Mouse (Mus musculus): ENCODE results near the gene Lrrc63. TPM values are rescaled to one million over a fixed set of nuclear protein-coding genes. Genes with fewer than 3 reads are reported as not detected.
"Not testable (repeated sequence)": the region's sequence is repeated elsewhere in the genome, so short reads cannot be mapped to it uniquely, and the experiment has no call there.

The Lrrc63 gene
- polyA plus RNA-seq, 1 experiment from 2014 or later = not detected

DNA sequence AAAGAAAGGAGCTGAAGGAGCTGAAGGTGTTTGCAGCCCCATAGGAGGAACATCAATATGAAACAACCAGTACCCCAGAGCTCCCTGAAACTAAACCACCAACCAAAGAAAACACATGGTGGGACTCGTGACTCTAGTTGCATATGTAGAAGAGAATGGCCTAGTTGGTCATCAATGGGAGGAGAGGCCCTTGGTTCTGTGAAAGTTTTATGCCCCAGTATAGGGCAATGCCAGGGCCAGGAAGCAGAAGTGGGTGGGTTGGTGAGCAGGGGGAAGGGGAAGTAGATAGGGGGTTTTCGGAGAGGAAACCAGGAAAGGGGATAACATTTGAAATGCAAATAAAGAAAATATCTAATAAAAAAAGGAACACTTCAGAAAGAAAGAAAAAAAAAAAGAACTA lies 17.0 kb upstream of the Lrrc63 start:
- WGBS = 64% methylated on average over 2 of the region's 2 CpGs
- not testable (repeated sequence) for H3K36me3 ChIP-seq (ENCODE audit: insufficient read depth, low read length); H3K4me1 ChIP-seq (ENCODE audit: insufficient read depth, low read length); H3K27me3 ChIP-seq (ENCODE audit: insufficient read depth, low read length); ATAC-seq (ENCODE audit: low FRiP score, low TSS enrichment); H3K9ac ChIP-seq (replicated peaks; ENCODE audit: low read length); H3K4me3 ChIP-seq (ENCODE audit: low read length); H3K27ac ChIP-seq (ENCODE audit: low read length); H3K9me3 ChIP-seq (ENCODE audit: low read length)
- 0 out of 2 replicates have a peak overlapping the region, but pooled peaks have one; percentile 15 for H3K4me2 ChIP-seq (replicated peaks; ENCODE audit: low read depth, low read length)

DNA sequence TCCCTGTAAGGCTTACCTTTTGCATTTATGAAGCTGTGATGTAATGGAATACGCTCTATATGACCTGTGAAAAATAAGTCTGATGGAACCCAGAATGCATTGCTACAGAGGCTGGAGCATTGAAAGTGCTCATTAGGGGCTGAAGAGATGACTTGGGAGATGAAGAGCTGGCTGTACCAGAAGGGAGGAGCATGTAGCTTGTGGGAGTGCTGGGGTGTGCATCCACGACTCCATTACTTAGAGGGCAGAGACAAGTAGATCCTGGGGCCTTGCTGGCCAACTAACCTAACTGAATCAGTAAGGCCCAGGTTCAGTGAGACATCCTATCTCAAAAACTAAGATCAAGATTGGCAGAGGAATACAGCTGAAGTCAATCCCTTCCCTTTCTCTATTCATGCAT lies 8.5 kb upstream of the Lrrc63 start:
- WGBS = 79% methylated on average over 2 of the region's 2 CpGs
- ATAC-seq (ENCODE audit: low FRiP score, low TSS enrichment) = no peak
- H3K27me3 ChIP-seq (ENCODE audit: insufficient read depth, low read length) = no peaks in the 10 kb centered on the region
- H3K27ac ChIP-seq (ENCODE audit: low read length) = no peak overlapping the region
- no peak overlapping the region for H3K9ac ChIP-seq (replicated peaks; ENCODE audit: low read length)
- no peaks in the 10 kb centered on the region for H3K36me3 ChIP-seq (ENCODE audit: insufficient read depth, low read length)
- no peak overlapping the region for H3K4me3 ChIP-seq (ENCODE audit: low read length)
- no peaks in the 10 kb centered on the region for H3K4me1 ChIP-seq (ENCODE audit: insufficient read depth, low read length)
- H3K9me3 ChIP-seq (ENCODE audit: low read length) = no peaks in the 10 kb centered on the region
- no peak overlapping the region for H3K4me2 ChIP-seq (replicated peaks; ENCODE audit: low read depth, low read length)

DNA sequence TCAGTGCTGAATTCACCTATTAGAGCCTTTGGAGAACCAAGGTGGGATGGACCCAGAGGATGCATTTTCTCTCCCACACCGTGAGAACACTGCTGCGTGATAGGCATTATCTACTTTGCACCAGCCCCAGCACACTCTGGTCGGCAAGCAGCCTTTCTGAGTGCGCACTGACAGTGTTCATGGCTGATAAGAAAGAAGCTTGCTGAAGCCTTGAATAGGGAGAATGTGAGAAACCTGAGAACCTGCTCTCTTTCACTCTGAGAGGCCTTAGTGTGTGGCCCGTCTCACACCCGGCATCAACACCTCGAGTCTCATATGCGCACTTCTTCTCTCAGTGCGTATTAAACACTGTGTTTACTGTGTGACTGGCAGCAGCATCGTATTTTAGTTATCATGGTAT lies 7.8 kb upstream of the Lrrc63 start:
- Histone ChIP-seq H3K4me2 (replicated peaks; ENCODE audit: low read depth, low read length) (no peak overlapping the region), H3K36me3 (ENCODE audit: insufficient read depth, low read length) (no peaks in the 10 kb centered on the region), H3K9ac (replicated peaks; ENCODE audit: low read length) (no peak overlapping the region), H3K27ac (ENCODE audit: low read length) (no peak overlapping the region), H3K4me1 (ENCODE audit: insufficient read depth, low read length) (no peaks in the 10 kb centered on the region), H3K27me3 (ENCODE audit: insufficient read depth, low read length) (no peaks in the 10 kb centered on the region), H3K4me3 (ENCODE audit: low read length) (no peak overlapping the region), H3K9me3 (ENCODE audit: low read length) (no peaks in the 10 kb centered on the region)
- no peak for ATAC-seq (ENCODE audit: low FRiP score, low TSS enrichment)
- 85% methylated on average over 10 of the region's 10 CpGs for WGBS

DNA sequence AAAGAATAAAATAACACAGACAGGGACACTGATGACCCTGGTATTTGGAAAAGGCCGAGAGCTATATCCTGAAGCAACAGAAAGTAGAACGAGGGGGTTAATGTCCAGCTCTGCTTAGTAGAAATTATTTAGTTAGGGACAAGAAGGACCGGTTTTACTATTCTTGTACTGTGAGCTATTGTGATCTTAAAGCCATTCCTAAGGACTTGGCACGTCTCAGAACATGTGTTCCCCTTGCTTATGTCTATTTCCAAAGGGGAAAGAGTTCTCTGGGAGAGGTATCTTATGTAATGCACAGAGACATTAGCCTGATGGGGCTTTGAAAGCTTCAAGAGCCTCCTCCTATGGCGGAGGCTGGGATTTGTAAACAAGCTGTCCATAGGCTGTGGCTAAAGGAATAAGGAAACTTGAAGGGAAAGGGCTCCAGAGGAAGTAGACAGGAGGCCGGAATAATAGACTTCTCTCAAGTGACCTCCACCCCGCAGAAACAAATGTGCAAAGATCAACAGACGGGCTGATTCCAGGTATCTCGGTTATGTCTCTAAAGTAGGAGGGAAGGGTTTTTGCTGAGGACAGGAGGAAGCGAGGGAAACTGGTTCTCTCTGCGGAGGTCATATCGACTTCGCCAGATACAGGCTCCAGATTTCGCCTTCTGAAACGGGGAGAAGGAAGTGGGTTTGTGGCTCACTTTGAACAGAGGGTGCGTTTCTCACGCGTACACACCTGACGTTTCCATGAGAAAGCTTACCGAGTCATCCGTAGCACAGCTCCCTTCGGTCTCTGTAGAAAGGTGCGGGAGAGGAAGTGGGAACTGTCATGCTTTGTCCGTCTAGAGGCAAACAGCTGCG lies 5.7 kb upstream of the Lrrc63 start:
- Histone ChIP-seq H3K27ac (ENCODE audit: low read length) (peak overlapping the region; percentile 15; the same call in 1 of the 2 replicates), H3K9me3 (ENCODE audit: low read length) (no peaks in the 10 kb centered on the region), H3K9ac (replicated peaks; ENCODE audit: low read length) (peak overlapping the region; percentile 24; the same call in 1 of the 2 replicates), H3K36me3 (ENCODE audit: insufficient read depth, low read length) (no peaks in the 10 kb centered on the region), H3K4me3 (ENCODE audit: low read length) (peak overlapping the region; percentile 20), H3K4me2 (replicated peaks; ENCODE audit: low read depth, low read length) (peak overlapping the region; percentile 34), H3K4me1 (ENCODE audit: insufficient read depth, low read length) (no peaks in the 10 kb centered on the region), H3K27me3 (ENCODE audit: insufficient read depth, low read length) (no peaks in the 10 kb centered on the region)
- ATAC-seq (ENCODE audit: low FRiP score, low TSS enrichment) = no peak
- WGBS = 70% methylated on average over 25 of the region's 25 CpGs

DNA sequence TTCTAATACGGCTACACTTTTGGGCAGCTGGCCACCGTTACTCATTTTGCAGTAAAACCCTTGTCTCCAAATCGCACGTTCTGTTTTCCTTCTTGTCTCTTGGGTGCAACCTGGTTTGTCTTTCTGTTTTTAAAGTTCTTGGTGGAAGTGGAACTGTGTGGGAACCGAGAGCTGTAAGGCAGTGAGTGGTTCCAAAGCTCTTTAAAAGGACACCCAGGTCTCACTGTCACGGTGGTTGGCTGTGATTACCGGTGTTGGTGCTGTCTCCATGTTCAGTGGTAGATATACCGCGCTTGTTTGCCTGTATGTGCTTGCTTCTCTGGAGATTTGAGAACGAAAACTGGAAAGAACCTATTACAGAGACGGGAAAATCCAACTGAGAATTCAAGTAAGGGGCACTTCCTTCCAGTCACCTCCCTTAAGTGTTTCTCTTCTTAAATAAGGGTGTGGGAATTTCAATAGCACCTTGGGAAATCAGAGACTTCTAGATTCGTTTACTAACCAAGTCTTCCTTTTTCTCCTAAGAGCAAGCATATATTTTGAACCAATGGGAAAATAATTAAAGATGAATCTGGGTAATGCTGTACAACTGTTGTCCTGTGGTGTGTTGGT lies 749 bp upstream of the Lrrc63 start:
- Histone ChIP-seq H3K9ac (replicated peaks; ENCODE audit: low read length) (0 out of 2 replicates have a peak overlapping the region, but pooled peaks have one; percentile 37), H3K36me3 (ENCODE audit: insufficient read depth, low read length) (no peaks in the 10 kb centered on the region), H3K27ac (ENCODE audit: low read length) (no peak overlapping the region), H3K4me2 (replicated peaks; ENCODE audit: low read depth, low read length) (peak overlapping the region; percentile 95), H3K4me3 (ENCODE audit: low read length) (peak overlapping the region; percentile 69), H3K9me3 (ENCODE audit: low read length) (no peaks in the 10 kb centered on the region), H3K27me3 (ENCODE audit: insufficient read depth, low read length) (no peaks in the 10 kb centered on the region), H3K4me1 (ENCODE audit: insufficient read depth, low read length) (0 out of 2 replicates have a peak, but pooled peaks cover 6% of the 10 kb centered on the region)
- 2% methylated on average over 12 of the region's 12 CpGs for WGBS
- no peak for ATAC-seq (ENCODE audit: low FRiP score, low TSS enrichment)

DNA sequence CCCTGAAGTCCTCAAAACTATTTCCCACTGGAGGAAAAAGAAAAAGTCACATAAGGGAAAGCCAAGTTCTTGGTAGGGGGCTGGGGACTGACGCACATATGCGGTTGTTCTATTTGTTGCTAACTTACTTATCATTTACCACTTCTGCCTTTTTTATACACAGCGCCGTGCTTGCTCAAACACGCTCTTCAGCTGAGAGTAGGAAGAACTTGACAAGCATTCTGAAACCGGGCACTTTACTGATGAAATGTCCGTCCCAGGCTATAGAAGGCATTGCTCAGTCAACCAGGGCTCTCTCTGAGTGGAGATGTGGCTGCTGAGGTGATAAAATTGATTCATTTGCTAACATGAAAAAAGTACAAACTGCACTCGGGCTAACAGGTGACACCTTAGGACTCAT lies 9.0 kb downstream of the Lrrc63 start:
- H3K4me2 ChIP-seq (replicated peaks; ENCODE audit: low read depth, low read length) = no peak overlapping the region
- no peak overlapping the region for H3K4me3 ChIP-seq (ENCODE audit: low read length)
- no peak for ATAC-seq (ENCODE audit: low FRiP score, low TSS enrichment)
- H3K9ac ChIP-seq (replicated peaks; ENCODE audit: low read length) = no peak overlapping the region
- H3K36me3 ChIP-seq (ENCODE audit: insufficient read depth, low read length) = no peaks in the 10 kb centered on the region
- no peaks in the 10 kb centered on the region for H3K4me1 ChIP-seq (ENCODE audit: insufficient read depth, low read length)
- no peaks in the 10 kb centered on the region for H3K27me3 ChIP-seq (ENCODE audit: insufficient read depth, low read length)
- H3K9me3 ChIP-seq (ENCODE audit: low read length) = no peaks in the 10 kb centered on the region
- no peak overlapping the region for H3K27ac ChIP-seq (ENCODE audit: low read length)
- WGBS = 67% methylated on average over 8 of the region's 8 CpGs

DNA sequence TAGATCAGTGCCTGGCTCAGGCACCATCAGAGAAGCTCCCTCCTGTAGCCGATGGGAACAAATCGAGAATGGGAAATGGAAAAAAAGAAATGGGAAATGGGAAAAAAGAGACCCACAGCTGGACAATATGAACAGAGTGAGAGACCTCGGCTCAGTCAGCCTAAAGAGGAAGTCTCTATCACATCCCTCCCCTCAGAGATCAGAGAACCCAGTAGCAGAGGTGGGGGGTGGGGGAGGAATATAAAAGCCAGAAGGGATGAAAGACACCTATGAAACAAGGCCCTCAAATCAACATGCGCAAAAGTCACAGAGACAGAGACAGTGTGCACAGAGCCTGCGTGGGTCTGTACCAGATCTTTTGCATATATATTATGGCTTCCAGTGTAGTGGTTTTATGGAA lies 27.7 kb downstream of the Lrrc63 start:
- Histone ChIP-seq H3K4me3 (ENCODE audit: low read length) (no peak overlapping the region), H3K4me1 (ENCODE audit: insufficient read depth, low read length) (no peaks in the 10 kb centered on the region)
- WGBS = 95% methylated on average over 5 of the region's 5 CpGs

DNA sequence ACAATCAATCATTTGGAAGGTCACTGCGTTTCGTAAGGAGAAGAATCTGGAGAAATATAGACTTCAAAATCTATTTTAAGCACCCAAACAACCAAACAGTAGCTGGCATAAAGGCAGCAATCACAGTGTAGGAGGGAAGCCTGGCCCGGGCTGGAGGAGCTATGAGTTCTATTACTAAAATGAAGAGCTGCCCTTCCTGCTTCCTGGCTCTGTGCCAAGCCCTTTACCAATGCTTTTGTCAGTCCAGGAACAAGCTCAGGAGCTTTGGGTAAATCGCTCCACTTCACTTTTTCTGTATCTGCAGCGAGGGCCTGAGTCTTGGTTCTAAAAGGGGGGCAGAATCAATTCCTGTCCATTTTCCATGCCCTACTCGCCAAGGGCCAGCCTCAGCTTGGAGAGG lies 52.7 kb downstream of the Lrrc63 start:
- 69% methylated on average over 6 of the region's 6 CpGs for WGBS
- H3K4me2 ChIP-seq (replicated peaks; ENCODE audit: low read depth, low read length) = no peak overlapping the region
- H3K9ac ChIP-seq (replicated peaks; ENCODE audit: low read length) = no peak overlapping the region
- H3K27me3 ChIP-seq (ENCODE audit: insufficient read depth, low read length) = no peaks in the 10 kb centered on the region
- H3K4me1 ChIP-seq (ENCODE audit: insufficient read depth, low read length) = no peaks in the 10 kb centered on the region
- ATAC-seq (ENCODE audit: low FRiP score, low TSS enrichment) = no peak
- no peak overlapping the region for H3K27ac ChIP-seq (ENCODE audit: low read length)
- no peaks in the 10 kb centered on the region for H3K36me3 ChIP-seq (ENCODE audit: insufficient read depth, low read length)
- no peaks in the 10 kb centered on the region for H3K9me3 ChIP-seq (ENCODE audit: low read length)
- H3K4me3 ChIP-seq (ENCODE audit: low read length) = no peak overlapping the region

More for the DNA sequence above, 27.7 kb downstream of the Lrrc63 start:
- Histone ChIP-seq H3K36me3 (ENCODE audit: insufficient read depth, low read length) (no peaks in the 10 kb centered on the region), H3K4me2 (replicated peaks; ENCODE audit: low read depth, low read length) (no peak overlapping the region), H3K27me3 (ENCODE audit: insufficient read depth, low read length) (no peaks in the 10 kb centered on the region), H3K9me3 (ENCODE audit: low read length) (no peaks in the 10 kb centered on the region), H3K9ac (replicated peaks; ENCODE audit: low read length) (no peak overlapping the region), H3K27ac (ENCODE audit: low read length) (no peak overlapping the region)
- ATAC-seq (ENCODE audit: low FRiP score, low TSS enrichment) = no peak

DNA sequence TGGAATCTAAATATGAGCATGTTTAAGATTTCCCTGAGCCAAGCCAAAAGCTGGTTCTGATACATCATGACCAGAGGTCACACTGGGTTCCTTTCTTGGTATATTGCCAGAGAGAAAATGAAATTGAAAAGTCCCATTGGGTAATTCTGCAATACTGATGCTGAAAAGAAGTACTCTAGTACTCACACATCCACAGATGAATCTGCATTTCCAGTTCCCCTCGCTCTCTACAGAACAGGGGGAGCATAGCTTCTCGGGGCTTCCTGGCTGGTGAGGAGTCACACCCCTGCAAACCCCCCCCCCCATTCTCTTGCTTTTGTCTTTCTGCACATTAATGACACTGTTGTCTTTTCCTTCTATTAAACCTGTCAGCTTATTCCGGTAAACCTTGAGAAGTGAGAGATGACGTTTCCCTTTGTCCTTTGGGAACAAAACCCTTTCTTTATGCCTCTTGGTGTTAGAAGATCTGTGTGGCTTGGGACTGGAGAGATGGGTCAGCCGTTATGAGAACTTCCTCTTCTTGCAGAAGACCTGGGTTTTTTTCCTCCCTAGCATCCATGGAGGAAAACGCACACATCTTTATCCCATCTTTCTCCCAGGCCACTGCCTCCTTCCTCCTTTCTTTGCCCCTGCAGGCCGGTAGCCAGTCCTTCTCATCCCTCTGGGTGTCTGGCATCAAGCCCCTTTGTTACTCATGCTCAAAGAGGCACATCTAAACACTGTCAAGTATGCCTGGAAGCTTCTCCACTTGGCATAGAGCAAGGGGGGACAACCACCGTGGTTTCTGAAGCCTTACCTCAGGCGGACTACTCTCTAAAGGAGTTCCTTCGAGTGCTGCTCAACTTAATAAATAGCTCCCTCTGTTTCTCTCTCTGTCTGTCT lies 55.1 kb downstream of the Lrrc63 start:
- H3K27me3 ChIP-seq (ENCODE audit: insufficient read depth, low read length) = no peaks in the 10 kb centered on the region
- 83% methylated on average over 10 of the region's 10 CpGs for WGBS
- H3K4me1 ChIP-seq (ENCODE audit: insufficient read depth, low read length) = no peaks in the 10 kb centered on the region
- no peak overlapping the region for H3K27ac ChIP-seq (ENCODE audit: low read length)
- no peak overlapping the region for H3K4me2 ChIP-seq (replicated peaks; ENCODE audit: low read depth, low read length)
- no peak overlapping the region for H3K9ac ChIP-seq (replicated peaks; ENCODE audit: low read length)
- no peaks in the 10 kb centered on the region for H3K36me3 ChIP-seq (ENCODE audit: insufficient read depth, low read length)
- no peaks in the 10 kb centered on the region for H3K9me3 ChIP-seq (ENCODE audit: low read length)
- no peak overlapping the region for H3K4me3 ChIP-seq (ENCODE audit: low read length)
- no peak for ATAC-seq (ENCODE audit: low FRiP score, low TSS enrichment)

Data from kidney, embryonic 16.5 days (tissue).